Mouse (Mus musculus): ENCODE measurements around the gene Golgb1. TPM values are rescaled to one million over a fixed set of nuclear protein-coding genes. Genes with fewer than 3 reads are reported as not detected.
"Not testable (repeated sequence)": the region's sequence is repeated elsewhere in the genome, so short reads cannot be mapped to it uniquely, and the experiment has no call there.

Gene Golgb1
- polyA plus RNA-seq (2014; fragmentation: Nextera tagmentation; extraction: Ambion mirVana): 78.4 and 84.6 TPM in 2 replicates

DNA sequence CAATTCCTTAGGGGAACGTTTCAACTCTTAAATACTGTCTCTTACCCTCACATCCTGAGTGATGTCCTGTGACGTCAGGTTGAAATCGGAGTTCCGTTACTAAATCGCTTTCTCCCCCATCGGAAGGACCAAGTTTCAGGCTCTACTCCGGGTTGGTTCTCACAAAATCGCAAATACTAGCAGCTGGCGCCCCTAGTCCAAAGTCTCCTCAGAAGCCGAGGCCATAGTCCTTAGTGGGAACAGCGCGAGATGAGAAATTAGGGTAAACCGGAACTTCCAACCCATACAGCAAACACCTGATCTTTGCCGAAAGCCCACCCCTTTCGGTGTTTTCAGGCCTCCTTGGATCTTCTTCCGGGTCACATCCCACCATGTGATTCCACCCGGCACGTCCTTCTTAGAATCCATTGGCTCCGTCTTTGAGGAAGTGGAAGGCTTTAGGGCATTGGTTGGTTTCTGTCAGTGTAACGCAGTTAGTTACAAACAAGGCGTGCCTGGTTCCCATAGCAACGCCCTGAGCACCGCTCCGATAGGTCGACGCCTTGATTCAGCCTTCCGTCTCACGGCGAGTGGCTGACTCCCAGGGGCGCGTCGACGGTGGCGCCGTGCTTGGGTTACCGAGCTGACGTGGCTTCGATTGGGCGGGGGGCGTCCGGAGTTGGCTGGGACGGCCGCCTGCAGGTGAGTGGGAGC lies at the start of gene Golgb1, which contains the start of gene Eaf2:
Golgb1 (plus strand) TSS at position 558 of the 693 bp plus-strand sequence.
Eaf2 (minus strand) TSS at position 421 of the 693 bp plus-strand sequence.
- WGBS: under 1% methylated on average over 43 of the region's 43 CpGs
- H3K9ac ChIP-seq (ENCODE audit: low read length): peak within 1 kb of the TSS; percentile 76
- peaks cover 10% of the 10 kb centered on the region; the same call in 1 of the 2 replicates for H3K4me1 ChIP-seq (ENCODE audit: control insufficient read depth, insufficient read depth, low read length)
- DNase-seq (ENCODE audit: low spot score, missing footprints) (peak; percentile 99), ATAC-seq (ENCODE audit: low FRiP score) (peak; percentile 100)
- peak within 1 kb of the TSS; percentile 73 for H3K4me2 ChIP-seq
- no peaks in the 10 kb centered on the region for H3K9me3 ChIP-seq (ENCODE audit: control insufficient read depth, low read length)
- H3K27ac ChIP-seq (ENCODE audit: low read depth, low read length): peak within 1 kb of the TSS; percentile 35; the same call in 1 of the 2 replicates
- no peaks in the 10 kb centered on the region for H3K27me3 ChIP-seq (ENCODE audit: control insufficient read depth, insufficient read depth, low read length)
- H3K4me3 ChIP-seq (ENCODE audit: low read depth, low read length): peak within 1 kb of the TSS; percentile 91
- H3K36me3 ChIP-seq (ENCODE audit: control insufficient read depth, insufficient read depth, low read length): peaks cover 5% of the 10 kb centered on the region

DNA sequence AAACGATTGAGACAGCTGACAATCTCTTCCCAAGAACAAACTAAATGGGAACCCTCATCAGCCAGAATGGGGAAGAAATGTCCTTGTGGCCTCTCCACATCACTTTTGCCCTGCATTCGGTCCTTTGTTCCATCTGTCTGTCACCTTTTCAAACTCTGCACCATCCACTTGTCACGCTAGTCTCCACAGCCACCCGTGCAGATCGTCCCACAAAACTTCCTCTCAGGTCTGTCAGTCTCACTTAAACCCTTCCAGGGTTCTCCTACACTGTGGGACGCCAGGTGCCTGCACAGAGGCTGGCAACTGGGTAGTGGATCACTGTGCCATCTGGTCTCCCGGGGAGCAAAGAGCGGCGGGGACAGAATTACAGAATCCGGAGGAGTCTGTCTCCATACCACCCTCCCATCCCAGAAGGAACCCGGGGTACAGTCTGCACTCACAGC lies 47.3 kb upstream of the Golgb1 start:
- peak overlapping the region; percentile 93 for H3K9ac ChIP-seq (ENCODE audit: low read length)
- no peak overlapping the region for H3K27ac ChIP-seq (ENCODE audit: low read depth, low read length)
- ATAC-seq (ENCODE audit: low FRiP score) (no peak), DNase-seq (ENCODE audit: low spot score, missing footprints) (no peak)
- peaks cover 4% of the 10 kb centered on the region for H3K27me3 ChIP-seq (ENCODE audit: control insufficient read depth, insufficient read depth, low read length)
- H3K36me3 ChIP-seq (ENCODE audit: control insufficient read depth, insufficient read depth, low read length): no peaks in the 10 kb centered on the region
- H3K4me3 ChIP-seq (ENCODE audit: low read depth, low read length): peak overlapping the region; percentile 90
- peaks cover 7% of the 10 kb centered on the region; the same call in 1 of the 2 replicates for H3K4me1 ChIP-seq (ENCODE audit: control insufficient read depth, insufficient read depth, low read length)
- no peaks in the 10 kb centered on the region for H3K9me3 ChIP-seq (ENCODE audit: control insufficient read depth, low read length)
- 4% methylated on average over 11 of the region's 11 CpGs for WGBS
- H3K4me2 ChIP-seq: peak overlapping the region; percentile 83

DNA sequence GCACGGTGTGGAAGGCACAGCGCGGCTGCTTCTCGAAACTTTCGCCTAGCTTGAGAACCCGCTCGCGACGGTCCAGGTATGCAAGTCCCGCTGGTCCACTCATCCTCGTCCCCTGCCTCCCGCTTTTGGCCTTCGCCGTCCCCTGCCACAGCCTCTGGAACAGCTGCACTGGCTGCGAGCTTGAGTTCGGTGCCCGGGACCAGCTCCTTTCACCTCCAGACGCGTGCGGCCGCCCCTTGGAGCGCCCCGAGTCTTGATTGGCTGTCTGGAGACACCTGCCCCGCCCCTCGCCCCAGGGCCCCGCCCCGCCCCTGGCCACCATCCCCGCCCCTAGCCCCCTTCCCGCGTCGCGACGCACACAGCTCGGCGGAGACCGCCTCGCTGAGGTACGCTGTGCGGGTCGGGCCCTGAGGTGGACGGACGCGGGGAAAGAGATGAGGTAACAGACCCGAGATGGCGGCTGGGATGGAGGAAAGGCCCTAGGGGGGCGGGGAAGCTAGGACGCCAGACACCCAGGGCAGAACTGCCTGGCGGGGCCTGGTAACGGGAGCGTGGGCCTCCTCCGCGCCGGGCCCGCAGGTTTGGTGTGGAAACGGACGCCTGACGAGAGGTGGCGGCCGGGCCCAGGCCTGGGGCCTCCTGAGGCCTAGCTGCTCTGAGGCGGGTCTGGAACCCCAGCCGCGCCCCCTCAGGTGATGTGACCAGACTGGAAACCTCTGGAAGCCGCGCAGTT lies 46.7 kb upstream of the Golgb1 start, which contains the start of gene Iqcb1:
Iqcb1 (plus strand) TSS at position 332 of the 733 bp plus-strand sequence.
- peak within 1 kb of the TSS; percentile 93 for H3K9ac ChIP-seq (ENCODE audit: low read length)
- peaks cover 4% of the 10 kb centered on the region for H3K27me3 ChIP-seq (ENCODE audit: control insufficient read depth, insufficient read depth, low read length)
- peaks cover 7% of the 10 kb centered on the region; the same call in 1 of the 2 replicates for H3K4me1 ChIP-seq (ENCODE audit: control insufficient read depth, insufficient read depth, low read length)
- ATAC-seq (ENCODE audit: low FRiP score): peak; percentile 99
- peak within 1 kb of the TSS; percentile 83 for H3K4me2 ChIP-seq
- DNase-seq (ENCODE audit: low spot score, missing footprints): peak; percentile 97
- H3K4me3 ChIP-seq (ENCODE audit: low read depth, low read length): peak within 1 kb of the TSS; percentile 90
- WGBS: under 1% methylated on average over 63 of the region's 64 CpGs
- no peaks in the 10 kb centered on the region for H3K36me3 ChIP-seq (ENCODE audit: control insufficient read depth, insufficient read depth, low read length)
- peak within 1 kb of the TSS; percentile 35 for H3K27ac ChIP-seq (ENCODE audit: low read depth, low read length)
- no peaks in the 10 kb centered on the region for H3K9me3 ChIP-seq (ENCODE audit: control insufficient read depth, low read length)

DNA sequence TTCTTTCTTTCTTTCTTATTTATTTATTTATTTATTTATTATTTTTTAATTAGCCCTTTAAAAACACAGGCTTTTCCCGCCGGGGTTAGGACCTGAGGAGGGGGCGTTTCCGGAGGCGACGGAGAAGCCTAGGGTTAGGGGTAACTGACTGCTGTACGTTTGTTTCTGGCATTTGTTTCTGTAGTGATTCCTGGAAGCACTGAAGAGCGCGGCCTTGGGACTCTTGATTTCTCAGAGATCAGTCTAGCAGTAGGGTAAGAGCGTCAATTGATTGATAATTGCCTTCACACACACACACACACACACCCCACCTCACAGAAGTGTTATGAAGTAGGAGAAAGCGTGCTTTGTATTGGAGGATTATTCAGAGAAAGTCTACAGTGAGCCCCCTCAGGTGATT lies 46.1 kb upstream of the Golgb1 start:
- Histone ChIP-seq H3K4me2 (peak overlapping the region; percentile 83), H3K9ac (ENCODE audit: low read length) (peak overlapping the region; percentile 93), H3K4me3 (ENCODE audit: low read depth, low read length) (peak overlapping the region; percentile 90), H3K27me3 (ENCODE audit: control insufficient read depth, insufficient read depth, low read length) (peaks cover 4% of the 10 kb centered on the region), H3K4me1 (ENCODE audit: control insufficient read depth, insufficient read depth, low read length) (peaks cover 7% of the 10 kb centered on the region; the same call in 1 of the 2 replicates), H3K36me3 (ENCODE audit: control insufficient read depth, insufficient read depth, low read length) (no peaks in the 10 kb centered on the region), H3K27ac (ENCODE audit: low read depth, low read length) (no peak overlapping the region), H3K9me3 (ENCODE audit: control insufficient read depth, low read length) (no peaks in the 10 kb centered on the region)
- DNase-seq (ENCODE audit: low spot score, missing footprints) (peak; percentile 87), ATAC-seq (ENCODE audit: low FRiP score) (peak; percentile 25; the same call in 1 of the 2 replicates)
- WGBS: 6% methylated on average over 11 of the region's 11 CpGs

DNA sequence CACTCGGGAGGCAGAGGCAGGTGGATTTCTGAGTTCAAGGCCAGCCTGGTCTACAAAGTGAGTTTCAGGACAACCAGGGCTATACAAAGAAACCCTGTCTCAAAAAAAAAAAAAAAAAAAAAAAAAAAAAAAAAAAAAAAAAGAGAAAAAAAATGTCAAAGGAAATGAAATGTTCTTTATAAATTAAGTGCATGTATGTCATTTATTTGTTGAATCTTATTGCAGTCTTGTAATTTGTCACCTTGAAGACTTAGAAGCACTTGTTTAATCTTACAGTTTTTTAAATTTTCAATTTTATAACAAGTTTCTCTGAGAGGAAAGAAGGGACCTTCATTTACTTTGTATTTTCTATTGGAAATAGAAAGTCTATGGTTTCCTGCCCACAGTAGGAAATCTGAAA lies 28.0 kb upstream of the Golgb1 start:
- WGBS: 100% methylated on average over 1 of the region's 1 CpGs

DNA sequence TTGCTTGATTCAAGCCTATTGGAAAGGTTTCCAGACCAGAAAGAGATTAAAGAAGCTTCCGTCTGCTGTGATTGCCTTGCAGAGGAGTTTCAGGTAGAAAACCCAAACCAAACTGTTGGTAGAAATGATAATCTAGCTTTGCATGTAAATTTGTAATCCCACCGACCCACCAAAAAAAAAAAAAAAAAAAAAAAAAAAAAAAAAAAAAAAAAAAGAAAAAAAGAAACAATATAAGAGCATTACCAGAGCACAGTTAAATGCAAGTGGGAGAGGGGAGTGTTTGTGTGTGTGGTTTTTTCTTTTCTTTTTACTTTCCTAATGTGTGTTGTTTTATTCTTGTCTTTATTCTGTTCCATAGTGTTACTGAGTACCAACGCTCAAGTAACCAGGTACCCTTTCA lies 23.7 kb upstream of the Golgb1 start:
- 90% methylated on average over 3 of the region's 3 CpGs for WGBS
- H3K4me3 ChIP-seq (ENCODE audit: low read depth, low read length): no peak overlapping the region
- no peak overlapping the region for H3K9ac ChIP-seq (ENCODE audit: low read length)
- no peak overlapping the region for H3K4me2 ChIP-seq
- DNase-seq (ENCODE audit: low spot score, missing footprints) (no peak), ATAC-seq (ENCODE audit: low FRiP score) (no peak)
- 0 out of 2 replicates have a peak, but pooled peaks cover 2% of the 10 kb centered on the region for H3K36me3 ChIP-seq (ENCODE audit: control insufficient read depth, insufficient read depth, low read length)
- no peaks in the 10 kb centered on the region for H3K9me3 ChIP-seq (ENCODE audit: control insufficient read depth, low read length)
- no peak overlapping the region for H3K27ac ChIP-seq (ENCODE audit: low read depth, low read length)
- no peaks in the 10 kb centered on the region for H3K4me1 ChIP-seq (ENCODE audit: control insufficient read depth, insufficient read depth, low read length)
- no peaks in the 10 kb centered on the region for H3K27me3 ChIP-seq (ENCODE audit: control insufficient read depth, insufficient read depth, low read length)

More for the DNA sequence above, 28.0 kb upstream of the Golgb1 start:
- not testable (repeated sequence) for H3K9me3 ChIP-seq (ENCODE audit: control insufficient read depth, low read length); ATAC-seq (ENCODE audit: low FRiP score); H3K4me3 ChIP-seq (ENCODE audit: low read depth, low read length); H3K4me1 ChIP-seq (ENCODE audit: control insufficient read depth, insufficient read depth, low read length); H3K36me3 ChIP-seq (ENCODE audit: control insufficient read depth, insufficient read depth, low read length); H3K4me2 ChIP-seq; H3K27ac ChIP-seq (ENCODE audit: low read depth, low read length); H3K9ac ChIP-seq (ENCODE audit: low read length); H3K27me3 ChIP-seq (ENCODE audit: control insufficient read depth, insufficient read depth, low read length); DNase-seq (ENCODE audit: low spot score, missing footprints)

DNA sequence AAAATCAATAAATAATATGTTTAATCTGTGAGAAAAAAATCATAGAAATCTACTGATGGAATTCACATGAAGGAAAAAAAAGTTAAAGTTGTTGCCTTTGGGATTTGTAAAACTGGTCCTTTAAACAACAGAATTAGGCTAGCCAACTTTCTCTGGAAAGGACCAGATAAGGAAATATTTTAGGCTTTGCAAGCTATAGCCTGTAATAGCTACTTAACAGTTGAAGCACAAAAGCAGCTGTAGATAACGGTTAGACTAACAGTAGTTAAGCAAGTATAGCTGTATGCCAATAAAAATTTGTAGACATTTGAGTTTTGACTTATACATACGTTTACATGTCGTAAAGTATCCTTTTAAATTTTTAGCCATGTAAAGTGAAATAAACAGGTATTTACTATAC lies 11.4 kb upstream of the Golgb1 start:
- no peak overlapping the region for H3K4me2 ChIP-seq
- no peak for DNase-seq (ENCODE audit: low spot score, missing footprints)
- no peak overlapping the region for H3K9ac ChIP-seq (ENCODE audit: low read length)
- no peaks in the 10 kb centered on the region for H3K9me3 ChIP-seq (ENCODE audit: control insufficient read depth, low read length)
- no peak overlapping the region for H3K4me3 ChIP-seq (ENCODE audit: low read depth, low read length)
- no peaks in the 10 kb centered on the region for H3K4me1 ChIP-seq (ENCODE audit: control insufficient read depth, insufficient read depth, low read length)
- H3K27ac ChIP-seq (ENCODE audit: low read depth, low read length): no peak overlapping the region
- ATAC-seq (ENCODE audit: low FRiP score): no peak
- H3K27me3 ChIP-seq (ENCODE audit: control insufficient read depth, insufficient read depth, low read length): no peaks in the 10 kb centered on the region
- 94% methylated on average over 3 of the region's 3 CpGs for WGBS
- H3K36me3 ChIP-seq (ENCODE audit: control insufficient read depth, insufficient read depth, low read length): peaks cover 2% of the 10 kb centered on the region; the same call in 1 of the 2 replicates

DNA sequence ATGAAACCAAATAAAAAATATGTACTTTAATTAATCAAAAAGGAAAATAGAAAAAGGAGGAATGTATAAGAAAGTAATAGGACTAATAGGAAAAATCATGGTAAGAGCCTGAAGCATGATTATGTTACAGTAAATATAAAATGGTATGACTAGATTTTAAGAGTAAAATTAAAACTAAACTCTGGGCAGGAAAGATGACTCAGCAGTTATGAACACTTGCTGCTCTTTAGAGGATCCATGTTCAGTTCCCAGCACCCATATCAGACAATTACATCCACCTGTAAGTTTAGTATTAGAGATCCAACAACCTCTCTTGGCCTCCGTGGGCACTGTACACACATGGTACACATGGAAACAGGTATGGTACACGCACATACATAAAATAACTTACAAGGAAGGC lies 5.5 kb upstream of the Golgb1 start:
- ATAC-seq (ENCODE audit: low FRiP score) (no peak), DNase-seq (ENCODE audit: low spot score, missing footprints) (no peak)
- H3K27me3 ChIP-seq (ENCODE audit: control insufficient read depth, insufficient read depth, low read length): no peaks in the 10 kb centered on the region
- H3K36me3 ChIP-seq (ENCODE audit: control insufficient read depth, insufficient read depth, low read length): peaks cover 8% of the 10 kb centered on the region
- no peak overlapping the region for H3K4me2 ChIP-seq
- no peak overlapping the region for H3K4me3 ChIP-seq (ENCODE audit: low read depth, low read length)
- 91% methylated on average over 2 of the region's 2 CpGs for WGBS
- H3K4me1 ChIP-seq (ENCODE audit: control insufficient read depth, insufficient read depth, low read length): peaks cover 4% of the 10 kb centered on the region; the same call in 1 of the 2 replicates
- no peaks in the 10 kb centered on the region for H3K9me3 ChIP-seq (ENCODE audit: control insufficient read depth, low read length)
- H3K27ac ChIP-seq (ENCODE audit: low read depth, low read length): no peak overlapping the region
- H3K9ac ChIP-seq (ENCODE audit: low read length): no peak overlapping the region
